Mouse (Mus musculus): ENCODE results near the gene Ptgdr2. TPM values are rescaled to one million over a fixed set of nuclear protein-coding genes. Genes with fewer than 3 reads are reported as not detected.
A peak's percentile ranks its signal among the peaks of the same experiment; 100 is the strongest.

Gene Ptgdr2
- polyA plus RNA-seq, 1 experiment, result not detected

- Histone ChIP-seq H3K27ac (ENCODE audit: insufficient read depth, low read depth, low read length) (no peak overlapping the region), H3K4me1 (ENCODE audit: control insufficient read depth, insufficient read depth, low read length) (no peaks in the 10 kb centered on the region), H3K4me3 (ENCODE audit: insufficient read depth, low read depth, low read length) (no peak overlapping the region)
- TF ChIP-seq CTCF (IDR thresholded peaks at IDR 0.05; ENCODE audit: insufficient read depth, low read depth, low read length), result no peak
- TF ChIP-seq POLR2A (IDR thresholded peaks at IDR 0.05; ENCODE audit: insufficient read depth, low read depth, low read length), result no peak
- WGBS, result 67% methylated on average over 3 of the region's 3 CpGs
Measured at GRCm38 (mm10) chr19:10921058-10921457, 15.9 kb upstream of the Ptgdr2 start.

GRCm38 (mm10) chr19:10924220-10924619, 12.7 kb upstream of the Ptgdr2 start:
- Histone ChIP-seq H3K4me1 (ENCODE audit: control insufficient read depth, insufficient read depth, low read length) (no peaks in the 10 kb centered on the region), H3K4me3 (ENCODE audit: insufficient read depth, low read depth, low read length) (no peak overlapping the region), H3K27ac (ENCODE audit: insufficient read depth, low read depth, low read length) (no peak overlapping the region)
- 66% methylated on average over 4 of the region's 4 CpGs for WGBS
- no peak for TF ChIP-seq CTCF (IDR thresholded peaks at IDR 0.05; ENCODE audit: insufficient read depth, low read depth, low read length)
- TF ChIP-seq POLR2A (IDR thresholded peaks at IDR 0.05; ENCODE audit: insufficient read depth, low read depth, low read length), result no peak

GRCm38 (mm10) chr19:10926123-10926621, 10.8 kb upstream of the Ptgdr2 start:
- H3K27ac ChIP-seq (ENCODE audit: insufficient read depth, low read depth, low read length), result no peak overlapping the region
- no peak for TF ChIP-seq POLR2A (IDR thresholded peaks at IDR 0.05; ENCODE audit: insufficient read depth, low read depth, low read length)
- no peak for TF ChIP-seq CTCF (IDR thresholded peaks at IDR 0.05; ENCODE audit: insufficient read depth, low read depth, low read length)
- WGBS, result 30% methylated on average over 6 of the region's 6 CpGs
- H3K4me3 ChIP-seq (ENCODE audit: insufficient read depth, low read depth, low read length), result no peak overlapping the region
- H3K4me1 ChIP-seq (ENCODE audit: control insufficient read depth, insufficient read depth, low read length), result no peaks in the 10 kb centered on the region

- no peak overlapping the region for H3K27ac ChIP-seq (ENCODE audit: insufficient read depth, low read depth, low read length)
- WGBS, result 35% methylated on average over 4 of the region's 4 CpGs
- H3K4me3 ChIP-seq (ENCODE audit: insufficient read depth, low read depth, low read length), result no peak overlapping the region
- no peaks in the 10 kb centered on the region for H3K4me1 ChIP-seq (ENCODE audit: control insufficient read depth, insufficient read depth, low read length)
- TF ChIP-seq CTCF (IDR thresholded peaks at IDR 0.05; ENCODE audit: insufficient read depth, low read depth, low read length), result no peak
- no peak for TF ChIP-seq POLR2A (IDR thresholded peaks at IDR 0.05; ENCODE audit: insufficient read depth, low read depth, low read length)
Measured at GRCm38 (mm10) chr19:10926666-10927065, 10.3 kb upstream of the Ptgdr2 start.

GRCm38 (mm10) chr19:10930641-10931040, 6.3 kb upstream of the Ptgdr2 start:
- no peak for TF ChIP-seq CTCF (IDR thresholded peaks at IDR 0.05; ENCODE audit: insufficient read depth, low read depth, low read length)
- TF ChIP-seq POLR2A (IDR thresholded peaks at IDR 0.05; ENCODE audit: insufficient read depth, low read depth, low read length), result no peak
- no peak overlapping the region for H3K27ac ChIP-seq (ENCODE audit: insufficient read depth, low read depth, low read length)
- H3K4me1 ChIP-seq (ENCODE audit: control insufficient read depth, insufficient read depth, low read length), result no peaks in the 10 kb centered on the region
- 92% methylated on average over 2 of the region's 2 CpGs for WGBS
- H3K4me3 ChIP-seq (ENCODE audit: insufficient read depth, low read depth, low read length), result no peak overlapping the region

GRCm38 (mm10) chr19:10935029-10935428, 1.9 kb upstream of the Ptgdr2 start:
- Histone ChIP-seq H3K4me1 (ENCODE audit: control insufficient read depth, insufficient read depth, low read length) (peaks cover under 1% of the 10 kb centered on the region), H3K4me3 (ENCODE audit: insufficient read depth, low read depth, low read length) (no peak overlapping the region), H3K27ac (ENCODE audit: insufficient read depth, low read depth, low read length) (no peak overlapping the region)
- TF ChIP-seq POLR2A (IDR thresholded peaks at IDR 0.05; ENCODE audit: insufficient read depth, low read depth, low read length), result no peak
- TF ChIP-seq CTCF (IDR thresholded peaks at IDR 0.05; ENCODE audit: insufficient read depth, low read depth, low read length), result no peak
- 18% methylated on average over 5 of the region's 5 CpGs for whole genome bisulfite sequencing

- 87% methylated on average over 5 of the region's 5 CpGs for WGBS
- H3K4me1 ChIP-seq (ENCODE audit: control insufficient read depth, insufficient read depth, low read length), result peaks cover 11% of the 10 kb centered on the region
- TF ChIP-seq POLR2A (IDR thresholded peaks at IDR 0.05; ENCODE audit: insufficient read depth, low read depth, low read length) (no peak), CTCF (IDR thresholded peaks at IDR 0.05; ENCODE audit: insufficient read depth, low read depth, low read length) (no peak)
- no peak overlapping the region for H3K4me3 ChIP-seq (ENCODE audit: insufficient read depth, low read depth, low read length)
- no peak overlapping the region for H3K27ac ChIP-seq (ENCODE audit: insufficient read depth, low read depth, low read length)
Measured at GRCm38 (mm10) chr19:10936077-10936476, 883 bp upstream of the Ptgdr2 start.

GRCm38 (mm10) chr19:10938771-10939170, 1.8 kb downstream of the Ptgdr2 start:
- no peak for TF ChIP-seq CTCF (IDR thresholded peaks at IDR 0.05; ENCODE audit: insufficient read depth, low read depth, low read length)
- no peak for TF ChIP-seq POLR2A (IDR thresholded peaks at IDR 0.05; ENCODE audit: insufficient read depth, low read depth, low read length)
- WGBS, result 87% methylated on average over 3 of the region's 3 CpGs
- H3K27ac ChIP-seq (ENCODE audit: insufficient read depth, low read depth, low read length), result no peak overlapping the region
- peaks cover 12% of the 10 kb centered on the region for H3K4me1 ChIP-seq (ENCODE audit: control insufficient read depth, insufficient read depth, low read length)
- H3K4me3 ChIP-seq (ENCODE audit: insufficient read depth, low read depth, low read length), result no peak overlapping the region

GRCm38 (mm10) chr19:10940097-10940800, 3.3 kb downstream of the Ptgdr2 start:
- WGBS, result 21% methylated on average over 37 of the region's 37 CpGs
- no peak overlapping the region for H3K27ac ChIP-seq (ENCODE audit: insufficient read depth, low read depth, low read length)
- TF ChIP-seq CTCF (IDR thresholded peaks at IDR 0.05; ENCODE audit: insufficient read depth, low read depth, low read length) (peak; percentile 58; the same call in 1 of the 2 replicates), POLR2A (IDR thresholded peaks at IDR 0.05; ENCODE audit: insufficient read depth, low read depth, low read length) (0 out of 2 replicates have a peak, but pooled peaks have one; percentile 4)

More at GRCm38 (mm10) chr19:10940097-10940800, 3.3 kb downstream of the Ptgdr2 start:
- peaks cover 12% of the 10 kb centered on the region for H3K4me1 ChIP-seq (ENCODE audit: control insufficient read depth, insufficient read depth, low read length)
- H3K4me3 ChIP-seq (ENCODE audit: insufficient read depth, low read depth, low read length), result peak overlapping the region; percentile 33
